Mouse (Mus musculus): ENCODE data around the gene Polr3h. TPM values are rescaled to one million over a fixed set of nuclear protein-coding genes. Genes with fewer than 3 reads are reported as not detected.

Polr3h gene
- polyA plus RNA-seq, 1 experiment: 52.6 TPM

- Histone ChIP-seq H3K4me3 (replicated peaks) (peak overlapping the region; percentile 100), H3K27me3 (replicated peaks) (no peaks in the 10 kb centered on the region), H3K36me3 (replicated peaks; ENCODE audit: low read length) (peaks cover 19% of the 10 kb centered on the region), H3K9me3 (no peaks in the 10 kb centered on the region), H3K4me1 (peaks cover 42% of the 10 kb centered on the region)
- TF ChIP-seq GATA1 (IDR thresholded peaks at IDR 0.05; ENCODE audit: borderline replicate concordance, low read length): no peak
- TF ChIP-seq FLI1 (IDR thresholded peaks at IDR 0.05; ENCODE audit: low read length): no peak
Observed at GRCm38 (mm10) chr15:81859330-81860255, 66.4 kb downstream of the Polr3h start.

- Histone ChIP-seq H3K9me3 (no peaks in the 10 kb centered on the region), H3K4me3 (replicated peaks) (peak within 1 kb of the TSS; percentile 100), H3K4me1 (peaks cover 44% of the 10 kb centered on the region), H3K36me3 (replicated peaks; ENCODE audit: low read length) (peaks cover 17% of the 10 kb centered on the region), H3K27me3 (replicated peaks) (no peaks in the 10 kb centered on the region)
- TF ChIP-seq GATA1 (IDR thresholded peaks at IDR 0.05; ENCODE audit: borderline replicate concordance, low read length): no peak
- no peak for TF ChIP-seq FLI1 (IDR thresholded peaks at IDR 0.05; ENCODE audit: low read length)
Observed at GRCm38 (mm10) chr15:81858517-81859329, 67.3 kb downstream of the Polr3h start, which contains the start of gene Tob2. Gene Tob2, minus strand, starts transcription at chr15:81858796.

GRCm38 (mm10) chr15:81858138-81858516, 67.9 kb downstream of the Polr3h start:
- Histone ChIP-seq H3K9me3 (no peaks in the 10 kb centered on the region), H3K27me3 (replicated peaks) (no peaks in the 10 kb centered on the region), H3K4me1 (peaks cover 48% of the 10 kb centered on the region), H3K4me3 (replicated peaks) (peak overlapping the region; percentile 100), H3K36me3 (replicated peaks; ENCODE audit: low read length) (peaks cover 18% of the 10 kb centered on the region)
- TF ChIP-seq GATA1 (IDR thresholded peaks at IDR 0.05; ENCODE audit: borderline replicate concordance, low read length) (no peak), FLI1 (IDR thresholded peaks at IDR 0.05; ENCODE audit: low read length) (no peak)

- no peaks in the 10 kb centered on the region for H3K27me3 ChIP-seq (replicated peaks)
- H3K4me1 ChIP-seq: peaks cover 52% of the 10 kb centered on the region
- TF ChIP-seq GATA1 (IDR thresholded peaks at IDR 0.05; ENCODE audit: borderline replicate concordance, low read length) (no peak), FLI1 (IDR thresholded peaks at IDR 0.05; ENCODE audit: low read length) (0 out of 2 replicates have a peak, but pooled peaks have one; percentile 6)
- no peaks in the 10 kb centered on the region for H3K9me3 ChIP-seq
- peaks cover 22% of the 10 kb centered on the region for H3K36me3 ChIP-seq (replicated peaks; ENCODE audit: low read length)
- H3K4me3 ChIP-seq (replicated peaks): peak overlapping the region; percentile 100
Observed at GRCm38 (mm10) chr15:81857724-81858116, 68.3 kb downstream of the Polr3h start.

- Histone ChIP-seq H3K27me3 (replicated peaks) (no peaks in the 10 kb centered on the region), H3K4me3 (replicated peaks) (peak overlapping the region; percentile 100), H3K9me3 (no peaks in the 10 kb centered on the region), H3K36me3 (replicated peaks; ENCODE audit: low read length) (peaks cover 28% of the 10 kb centered on the region), H3K4me1 (peaks cover 58% of the 10 kb centered on the region)
- TF ChIP-seq FLI1 (IDR thresholded peaks at IDR 0.05; ENCODE audit: low read length): no peak
- no peak for TF ChIP-seq GATA1 (IDR thresholded peaks at IDR 0.05; ENCODE audit: borderline replicate concordance, low read length)
Observed at GRCm38 (mm10) chr15:81856938-81857723, 68.9 kb downstream of the Polr3h start.

GRCm38 (mm10) chr15:81856030-81856790, 69.8 kb downstream of the Polr3h start:
- peaks cover 65% of the 10 kb centered on the region for H3K4me1 ChIP-seq
- peak overlapping the region; percentile 100 for H3K4me3 ChIP-seq (replicated peaks)
- H3K36me3 ChIP-seq (replicated peaks; ENCODE audit: low read length): peaks cover 37% of the 10 kb centered on the region
- H3K27me3 ChIP-seq (replicated peaks): no peaks in the 10 kb centered on the region
- no peak for TF ChIP-seq FLI1 (IDR thresholded peaks at IDR 0.05; ENCODE audit: low read length)
- no peak for TF ChIP-seq GATA1 (IDR thresholded peaks at IDR 0.05; ENCODE audit: borderline replicate concordance, low read length)
- H3K9me3 ChIP-seq: no peaks in the 10 kb centered on the region

GRCm38 (mm10) chr15:81853081-81853480, 73.0 kb downstream of the Polr3h start:
- peaks cover 66% of the 10 kb centered on the region for H3K36me3 ChIP-seq (replicated peaks; ENCODE audit: low read length)

GRCm38 (mm10) chr15:81852411-81853000, 73.5 kb downstream of the Polr3h start:
- H3K27me3 ChIP-seq (replicated peaks): no peaks in the 10 kb centered on the region
- H3K36me3 ChIP-seq (replicated peaks; ENCODE audit: low read length): peaks cover 71% of the 10 kb centered on the region
- peaks cover 75% of the 10 kb centered on the region for H3K4me1 ChIP-seq
- no peak overlapping the region for H3K4me3 ChIP-seq (replicated peaks)
- no peaks in the 10 kb centered on the region for H3K9me3 ChIP-seq
- no peak for TF ChIP-seq GATA1 (IDR thresholded peaks at IDR 0.05; ENCODE audit: borderline replicate concordance, low read length)
- TF ChIP-seq FLI1 (IDR thresholded peaks at IDR 0.05; ENCODE audit: low read length): no peak

More at GRCm38 (mm10) chr15:81853081-81853480, 73.0 kb downstream of the Polr3h start:
- Histone ChIP-seq H3K4me3 (replicated peaks) (no peak overlapping the region), H3K9me3 (no peaks in the 10 kb centered on the region), H3K27me3 (replicated peaks) (no peaks in the 10 kb centered on the region), H3K4me1 (peaks cover 70% of the 10 kb centered on the region)
- TF ChIP-seq FLI1 (IDR thresholded peaks at IDR 0.05; ENCODE audit: low read length): no peak
- no peak for TF ChIP-seq GATA1 (IDR thresholded peaks at IDR 0.05; ENCODE audit: borderline replicate concordance, low read length)

Measured in megakaryocyte, embryonic 14.5 days (primary cell).